Mouse (Mus musculus) ES-E14 (cell line): Measurements from ENCODE around the gene Cenpm. TPM values are rescaled to one million over a fixed set of nuclear protein-coding genes. Genes with fewer than 3 reads are reported as not detected.

Experiments
- DNase-seq: peaks from one replicate; pipeline ENCODE4 v3.0.0-alpha.2; 2013; ENCODE audit warnings: low read depth, low spot score
- H3K27ac ChIP-seq: 2 replicates; pipeline ENCODE4 v1.5.1; 2012; ENCODE audit warnings: low read depth, mild to moderate bottlenecking, low read length, moderate library complexity, mixed read lengths; ENCODE audit not compliant: poor library complexity, insufficient read depth, severe bottlenecking
- H3K36me3 ChIP-seq: 2 replicates; pipeline ENCODE4 v1.6.1; 2012; ENCODE audit warnings: mild to moderate bottlenecking, low read length, moderate library complexity, mixed read lengths; ENCODE audit not compliant: control insufficient read depth, poor library complexity, insufficient read depth, severe bottlenecking
- H3K4me1 ChIP-seq, 2 experiments: fragments of 150-350 bp in 1 of 2; sonication (generic) in 1 of 2; 2 replicates each; pipeline ENCODE4 v1.6.1; 2012; ENCODE audit warnings: low read length in 2 of 2, mild to moderate bottlenecking in 1 of 2, mixed read lengths in 1 of 2; ENCODE audit not compliant: control insufficient read depth in 2 of 2, insufficient read depth in 2 of 2, poor library complexity in 1 of 2
- H3K4me3 ChIP-seq, 2 experiments: fragments of 150-350 bp in 1 of 2; sonication (generic) in 1 of 2; 2 replicates each; pipeline ENCODE4 v1.5.1; 2012; ENCODE audit warnings: low read length in 2 of 2, low read depth in 1 of 2, mild to moderate bottlenecking in 1 of 2, mixed read lengths in 1 of 2; ENCODE audit not compliant: insufficient read depth in 1 of 2, poor library complexity in 1 of 2, severe bottlenecking in 1 of 2
- H3K9ac ChIP-seq: 2 replicates; pipeline ENCODE4 v1.6.1; 2012; ENCODE audit warnings: low read depth, mild to moderate bottlenecking, low read length, mixed read lengths; ENCODE audit not compliant: poor library complexity, insufficient read depth, severe bottlenecking
- H3K9me3 ChIP-seq: fragments of 150-350 bp; sonication (generic); 2 replicates; pipeline ENCODE4 v1.6.1; 2012; ENCODE audit warnings: low read depth, mild to moderate bottlenecking, low read length; ENCODE audit not compliant: control insufficient read depth, insufficient read depth
- CHD2 ChIP-seq: IDR thresholded peaks from 2 replicates; pipeline ENCODE4 v1.6.1; 2014; ENCODE audit warnings: mild to moderate bottlenecking, low read depth, low read length, inconsistent platforms
- HCFC1 ChIP-seq: IDR thresholded peaks from 2 replicates; pipeline ENCODE4 v1.6.1; 2012; ENCODE audit warnings: low read length, inconsistent platforms, borderline replicate concordance; ENCODE audit not compliant: insufficient read depth
- MAFK ChIP-seq: IDR thresholded peaks from 2 replicates; pipeline ENCODE4 v1.6.1; 2014; ENCODE audit warnings: mild to moderate bottlenecking, low read depth, low read length, inconsistent platforms; ENCODE audit not compliant: insufficient read depth
- ZC3H11A ChIP-seq: IDR thresholded peaks from 2 replicates; pipeline ENCODE4 v1.6.1; 2012; ENCODE audit warnings: low read depth, mild to moderate bottlenecking, inconsistent platforms, low read length, borderline replicate concordance
- ZNF384 ChIP-seq: IDR thresholded peaks from 2 replicates; pipeline ENCODE4 v1.6.1; 2012; ENCODE audit warnings: low read depth, low read length, inconsistent platforms
- in situ Hi-C, 2 experiments: fragments of 600-800 bp; cut with MboI; formaldehyde crosslinking; loops; one replicate each; pipeline ENCODE4 v1.15.1; 2025; ENCODE audit warnings: low sequenced_read_pairs in 2 of 2, inconsistent platforms in 1 of 2; ENCODE audit not compliant: unreplicated experiment in 2 of 2
- total RNA-seq: library from RNA; depleted of rRNA; stranded (reverse); fragments of 300-350 nt; gene quantifications from 2 replicates; pipeline ENCODE4 v1.2.3, GENCODE M21; 2012

The Cenpm gene
- total RNA-seq, 1 experiment = 80.0 TPM

DNA sequence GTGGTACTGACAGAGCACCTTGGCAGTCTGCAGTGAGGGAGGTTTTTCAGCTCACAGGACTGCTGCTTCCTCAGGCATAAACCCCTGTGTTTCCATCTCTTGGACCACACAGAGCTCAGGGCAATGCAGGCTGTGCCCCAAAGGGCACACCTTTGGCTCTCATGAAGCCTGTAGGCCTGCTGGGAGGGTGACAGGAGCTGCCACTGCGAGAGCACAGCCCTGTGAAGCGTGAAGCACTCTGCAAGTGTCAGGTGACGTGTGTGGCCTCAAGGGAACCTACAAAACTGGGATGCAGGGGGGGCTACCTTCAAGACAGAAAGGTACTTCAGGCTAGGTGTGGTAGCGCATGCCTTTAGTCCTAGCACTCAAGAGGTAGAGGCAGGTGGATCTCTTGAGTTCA is 11.9 kb downstream of the Cenpm start:
- no peak overlapping the region for H3K9ac ChIP-seq
- TF ChIP-seq MAFK (no peak), CHD2 (no peak), ZC3H11A (no peak), ZNF384 (no peak), HCFC1 (no peak)
- no peak overlapping the region for H3K4me3 ChIP-seq
- no peak overlapping the region for H3K27ac ChIP-seq
- H3K36me3 ChIP-seq = peaks cover 27% of the 10 kb centered on the region; the same call in 1 of the 2 replicates
- H3K9me3 ChIP-seq = no peaks in the 10 kb centered on the region
- in situ Hi-C loops = loop anchor here (10.0 to 25.0 kb wide), 3 partner anchors 88 to 170 kb away; partner anchors contain the start of genes Mei1 (in 2 of the 2), 4930407I10Rik (in 1 of the 2) and Srebf2 (in 1 of the 2)
- peaks cover 6 to 24% of the 10 kb centered on the region in 2 experiments for H3K4me1 ChIP-seq
- DNase-seq = no peak

DNA sequence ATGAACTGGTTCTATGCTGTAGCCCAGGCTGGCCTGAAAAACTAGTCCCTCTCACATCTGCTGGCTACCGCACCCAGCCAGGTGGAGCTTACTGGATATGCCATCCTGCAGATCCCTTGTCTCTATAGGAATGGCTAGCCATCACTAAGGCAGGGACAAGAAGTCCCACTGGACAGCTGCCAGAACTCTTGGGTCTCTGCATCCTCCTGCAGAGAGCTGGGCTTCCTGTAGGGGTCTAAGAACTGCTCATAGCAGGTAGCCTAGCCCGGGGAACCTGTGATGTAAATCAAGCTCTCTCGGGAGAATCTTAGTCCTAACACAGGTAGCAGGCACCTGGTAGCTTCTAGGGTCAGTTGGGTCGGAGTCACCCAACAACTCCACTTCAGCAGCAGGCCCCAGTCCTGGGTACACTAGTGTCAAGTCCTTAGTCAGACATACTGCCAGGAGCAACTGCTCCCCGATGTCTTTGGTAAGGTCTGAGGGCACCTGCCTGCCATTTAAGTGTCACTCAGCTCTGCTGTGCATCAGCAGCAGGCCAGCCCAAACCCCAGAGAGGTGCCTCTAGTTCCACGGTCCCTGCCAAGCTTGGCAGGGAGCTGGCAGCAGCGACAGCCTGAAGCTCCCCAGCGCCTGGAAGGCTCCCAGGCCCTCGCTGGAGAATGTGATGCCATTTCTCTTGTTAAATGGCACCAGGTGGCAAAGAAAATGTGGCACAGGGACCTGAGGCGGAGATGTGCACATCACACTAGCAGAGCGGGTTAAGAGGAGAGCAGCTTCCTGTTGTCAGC is 12.8 kb downstream of the Cenpm start:
- H3K36me3 ChIP-seq = peaks cover 21% of the 10 kb centered on the region; the same call in 1 of the 2 replicates
- in situ Hi-C loops = loop anchor here (10.0 to 25.0 kb wide), 3 partner anchors 87 to 169 kb away; partner anchors contain the start of genes Mei1 (in 2 of the 2), 4930407I10Rik (in 1 of the 2) and Srebf2 (in 1 of the 2)
- H3K27ac ChIP-seq = no peak overlapping the region
- TF ChIP-seq CHD2 = no peak
- H3K4me3 ChIP-seq = no peak overlapping the region
- H3K4me1 ChIP-seq = peaks cover 6 to 24% of the 10 kb centered on the region in 2 experiments
- H3K9me3 ChIP-seq = no peaks in the 10 kb centered on the region
- no peak for DNase-seq
- H3K9ac ChIP-seq = no peak overlapping the region

DNA sequence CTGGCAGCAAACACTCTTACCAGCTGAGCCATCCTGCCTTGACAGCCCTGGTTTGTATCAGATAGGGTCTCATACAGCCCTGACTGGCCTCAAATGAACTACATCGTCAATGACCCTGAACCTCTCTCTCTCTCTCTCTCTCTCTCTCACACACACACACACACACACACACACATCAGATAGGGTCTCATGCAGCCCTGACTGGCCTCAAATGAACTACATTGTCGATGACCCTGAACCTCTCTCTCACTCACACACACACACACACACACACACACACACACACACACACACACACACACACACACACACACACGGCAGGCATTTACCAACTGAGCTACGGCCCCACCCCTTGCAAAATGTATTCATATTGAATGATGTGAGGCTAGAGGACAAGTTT is 13.4 kb downstream of the Cenpm start:
- Histone ChIP-seq H3K27ac (no peak overlapping the region), H3K4me1 (peaks cover 6 to 24% of the 10 kb centered on the region in 2 experiments), H3K36me3 (peaks cover 20% of the 10 kb centered on the region; the same call in 1 of the 2 replicates), H3K4me3 (no peak overlapping the region), H3K9me3 (no peaks in the 10 kb centered on the region), H3K9ac (no peak overlapping the region)
- no peak for TF ChIP-seq MAFK
- TF ChIP-seq ZC3H11A = no peak
- TF ChIP-seq ZNF384 = no peak
- no peak for TF ChIP-seq CHD2
- TF ChIP-seq HCFC1 = no peak
- DNase-seq = no peak
- in situ Hi-C loops = loop anchor here (10.0 to 25.0 kb wide), 3 partner anchors 86 to 169 kb away; partner anchors contain the start of genes Mei1 (in 2 of the 2), 4930407I10Rik (in 1 of the 2) and Srebf2 (in 1 of the 2)

DNA sequence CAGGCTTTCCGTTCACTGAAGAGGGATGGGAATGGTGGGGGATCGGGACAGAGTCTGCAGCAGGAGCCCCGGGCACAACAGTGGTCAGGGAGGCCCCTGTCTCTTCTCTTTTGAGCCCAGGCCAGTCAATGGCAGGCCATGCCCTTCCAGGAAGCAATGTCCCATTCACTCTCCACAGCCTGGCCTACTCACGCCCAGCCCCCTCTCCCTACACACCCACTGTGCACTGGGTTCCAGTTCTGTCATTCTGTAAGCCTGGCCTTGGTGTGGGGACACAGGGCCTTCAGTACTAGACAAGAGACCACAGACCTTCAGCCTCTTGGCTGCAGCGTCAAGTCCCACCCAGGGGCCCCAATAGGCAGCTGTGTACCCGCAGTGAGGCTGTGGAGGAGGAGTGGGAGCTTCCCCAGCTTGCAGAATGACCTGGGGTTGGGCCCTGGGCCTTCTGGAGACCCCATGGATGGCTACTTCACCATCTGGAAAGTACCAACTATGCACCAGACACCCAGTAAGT is 14.4 kb downstream of the Cenpm start:
- H3K4me1 ChIP-seq = peaks cover 2 to 24% of the 10 kb centered on the region in 2 experiments; a peak in 3 of 4 replicates
- H3K9me3 ChIP-seq = no peaks in the 10 kb centered on the region
- no peak overlapping the region for H3K27ac ChIP-seq
- no peak overlapping the region for H3K4me3 ChIP-seq
- H3K9ac ChIP-seq = no peak overlapping the region
- in situ Hi-C loops = loop anchor here (10.0 to 25.0 kb wide), 3 partner anchors 85 to 168 kb away; partner anchors contain the start of genes Mei1 (in 2 of the 2), 4930407I10Rik (in 1 of the 2) and Srebf2 (in 1 of the 2)
- DNase-seq = no peak
- peaks cover 15% of the 10 kb centered on the region; the same call in 1 of the 2 replicates for H3K36me3 ChIP-seq
- no peak for TF ChIP-seq MAFK
- no peak for TF ChIP-seq ZC3H11A
- TF ChIP-seq CHD2 = no peak
- no peak for TF ChIP-seq HCFC1
- TF ChIP-seq ZNF384 = no peak
